Mouse (Mus musculus): ENCODE results near the gene Pard3. TPM values are rescaled to one million over a fixed set of nuclear protein-coding genes. Genes with fewer than 3 reads are reported as not detected.
A peak's percentile ranks its signal among the peaks of the same experiment; 100 is the strongest.

Pard3 gene
- polyA plus RNA-seq, 1 experiment from 2014 or later, result 30.9 TPM

- H3K9me3 ChIP-seq (ENCODE audit: control insufficient read depth, low read length), result no peaks in the 10 kb centered on the region
- H3K9ac ChIP-seq (ENCODE audit: low read depth, low read length), result no peak overlapping the region
- H3K27me3 ChIP-seq (ENCODE audit: control insufficient read depth, insufficient read depth, low read length), result no peaks in the 10 kb centered on the region
- ATAC-seq (ENCODE audit: low FRiP score) (no peak), DNase-seq (ENCODE audit: low spot score) (no peak)
- no peaks in the 10 kb centered on the region for H3K36me3 ChIP-seq (ENCODE audit: control insufficient read depth, insufficient read depth, low read length)
- no peak overlapping the region for H3K27ac ChIP-seq (ENCODE audit: low read depth, low read length)
- 78% methylated on average over 2 of the region's 2 CpGs for WGBS
- H3K4me1 ChIP-seq (replicated peaks; ENCODE audit: control insufficient read depth, insufficient read depth, low read length), result no peaks in the 10 kb centered on the region
- H3K4me3 ChIP-seq (ENCODE audit: low read depth, low read length), result no peak overlapping the region
- H3K4me2 ChIP-seq (replicated peaks; ENCODE audit: low read depth, low read length), result no peak overlapping the region
These were observed 519.7 kb downstream of the Pard3 start for GRCm38 (mm10) chr8:127583429-127583828.

DNA sequence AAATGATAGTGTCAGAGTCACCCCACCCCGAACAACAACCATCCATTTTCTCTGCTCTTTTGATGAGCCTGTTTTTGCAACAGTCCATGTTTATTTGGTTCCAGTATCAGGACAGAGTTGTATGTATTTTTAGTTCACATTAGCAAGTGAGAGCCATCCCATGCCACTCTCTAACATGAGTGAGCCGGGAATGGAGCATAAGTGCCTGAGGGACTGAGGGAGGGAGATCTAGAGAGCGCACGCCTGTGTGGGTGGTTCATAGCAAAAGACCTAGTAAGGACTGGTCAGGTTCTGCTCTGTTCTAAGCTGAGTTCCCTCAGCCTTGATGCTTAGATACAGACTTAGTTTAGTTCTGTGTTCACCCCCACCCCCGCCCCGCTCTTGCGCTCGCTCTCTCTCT is 521.9 kb downstream of the Pard3 start:
- no peak for ATAC-seq (ENCODE audit: low FRiP score)
- H3K4me1 ChIP-seq (replicated peaks; ENCODE audit: control insufficient read depth, insufficient read depth, low read length), result no peaks in the 10 kb centered on the region
- DNase-seq (ENCODE audit: low spot score), result no peak
- H3K9me3 ChIP-seq (ENCODE audit: control insufficient read depth, low read length), result no peaks in the 10 kb centered on the region
- no peak overlapping the region for H3K4me2 ChIP-seq (replicated peaks; ENCODE audit: low read depth, low read length)
- no peak overlapping the region for H3K9ac ChIP-seq (ENCODE audit: low read depth, low read length)
- no peak overlapping the region for H3K27ac ChIP-seq (ENCODE audit: low read depth, low read length)
- 89% methylated on average over 8 of the region's 8 CpGs for WGBS
- no peaks in the 10 kb centered on the region for H3K36me3 ChIP-seq (ENCODE audit: control insufficient read depth, insufficient read depth, low read length)
- H3K27me3 ChIP-seq (ENCODE audit: control insufficient read depth, insufficient read depth, low read length), result no peaks in the 10 kb centered on the region
- H3K4me3 ChIP-seq (ENCODE audit: low read depth, low read length), result no peak overlapping the region

GRCm38 (mm10) chr8:127586681-127587080 is 523.0 kb downstream of the Pard3 start:
- WGBS, result 67% methylated on average over 5 of the region's 5 CpGs
- no peaks in the 10 kb centered on the region for H3K4me1 ChIP-seq (replicated peaks; ENCODE audit: control insufficient read depth, insufficient read depth, low read length)
- no peak overlapping the region for H3K4me3 ChIP-seq (ENCODE audit: low read depth, low read length)
- ATAC-seq (ENCODE audit: low FRiP score) (no peak), DNase-seq (ENCODE audit: low spot score) (no peak)
- no peak overlapping the region for H3K4me2 ChIP-seq (replicated peaks; ENCODE audit: low read depth, low read length)
- H3K36me3 ChIP-seq (ENCODE audit: control insufficient read depth, insufficient read depth, low read length), result no peaks in the 10 kb centered on the region
- no peaks in the 10 kb centered on the region for H3K27me3 ChIP-seq (ENCODE audit: control insufficient read depth, insufficient read depth, low read length)
- H3K9ac ChIP-seq (ENCODE audit: low read depth, low read length), result no peak overlapping the region
- H3K9me3 ChIP-seq (ENCODE audit: control insufficient read depth, low read length), result no peaks in the 10 kb centered on the region
- no peak overlapping the region for H3K27ac ChIP-seq (ENCODE audit: low read depth, low read length)

GRCm38 (mm10) chr8:127588313-127588712 is 524.6 kb downstream of the Pard3 start:
- Histone ChIP-seq H3K4me3 (ENCODE audit: low read depth, low read length) (no peak overlapping the region), H3K9me3 (ENCODE audit: control insufficient read depth, low read length) (no peaks in the 10 kb centered on the region), H3K27ac (ENCODE audit: low read depth, low read length) (no peak overlapping the region), H3K27me3 (ENCODE audit: control insufficient read depth, insufficient read depth, low read length) (no peaks in the 10 kb centered on the region), H3K4me2 (replicated peaks; ENCODE audit: low read depth, low read length) (no peak overlapping the region), H3K36me3 (ENCODE audit: control insufficient read depth, insufficient read depth, low read length) (no peaks in the 10 kb centered on the region), H3K4me1 (replicated peaks; ENCODE audit: control insufficient read depth, insufficient read depth, low read length) (no peaks in the 10 kb centered on the region), H3K9ac (ENCODE audit: low read depth, low read length) (no peak overlapping the region)
- 70% methylated on average over 4 of the region's 4 CpGs for WGBS
- ATAC-seq (ENCODE audit: low FRiP score), result no peak
- peak; percentile 35 for DNase-seq (ENCODE audit: low spot score)

- H3K36me3 ChIP-seq (ENCODE audit: control insufficient read depth, insufficient read depth, low read length), result no peaks in the 10 kb centered on the region
These were observed 525.6 kb downstream of the Pard3 start for GRCm38 (mm10) chr8:127589291-127589690.

GRCm38 (mm10) chr8:127590674-127591186 is 527.0 kb downstream of the Pard3 start:
- Histone ChIP-seq H3K9me3 (ENCODE audit: control insufficient read depth, low read length) (no peaks in the 10 kb centered on the region), H3K27ac (ENCODE audit: low read depth, low read length) (no peak overlapping the region), H3K4me1 (replicated peaks; ENCODE audit: control insufficient read depth, insufficient read depth, low read length) (no peaks in the 10 kb centered on the region), H3K4me2 (replicated peaks; ENCODE audit: low read depth, low read length) (no peak overlapping the region), H3K27me3 (ENCODE audit: control insufficient read depth, insufficient read depth, low read length) (no peaks in the 10 kb centered on the region), H3K36me3 (ENCODE audit: control insufficient read depth, insufficient read depth, low read length) (no peaks in the 10 kb centered on the region), H3K9ac (ENCODE audit: low read depth, low read length) (no peak overlapping the region), H3K4me3 (ENCODE audit: low read depth, low read length) (no peak overlapping the region)
- DNase-seq (ENCODE audit: low spot score) (no peak), ATAC-seq (ENCODE audit: low FRiP score) (no peak)
- WGBS, result 88% methylated on average over 5 of the region's 5 CpGs

More at GRCm38 (mm10) chr8:127589291-127589690, 525.6 kb downstream of the Pard3 start:
- Histone ChIP-seq H3K4me2 (replicated peaks; ENCODE audit: low read depth, low read length) (no peak overlapping the region), H3K9ac (ENCODE audit: low read depth, low read length) (no peak overlapping the region), H3K4me3 (ENCODE audit: low read depth, low read length) (no peak overlapping the region), H3K4me1 (replicated peaks; ENCODE audit: control insufficient read depth, insufficient read depth, low read length) (no peaks in the 10 kb centered on the region), H3K27me3 (ENCODE audit: control insufficient read depth, insufficient read depth, low read length) (no peaks in the 10 kb centered on the region), H3K27ac (ENCODE audit: low read depth, low read length) (no peak overlapping the region), H3K9me3 (ENCODE audit: control insufficient read depth, low read length) (no peaks in the 10 kb centered on the region)
- DNase-seq (ENCODE audit: low spot score), result peak; percentile 51
- 55% methylated on average over 4 of the region's 4 CpGs for WGBS
- no peak for ATAC-seq (ENCODE audit: low FRiP score)

- DNase-seq (ENCODE audit: low spot score), result peak; percentile 6
- WGBS, result 77% methylated on average over 12 of the region's 12 CpGs
These were observed 529.2 kb downstream of the Pard3 start for GRCm38 (mm10) chr8:127592648-127593574.

DNA sequence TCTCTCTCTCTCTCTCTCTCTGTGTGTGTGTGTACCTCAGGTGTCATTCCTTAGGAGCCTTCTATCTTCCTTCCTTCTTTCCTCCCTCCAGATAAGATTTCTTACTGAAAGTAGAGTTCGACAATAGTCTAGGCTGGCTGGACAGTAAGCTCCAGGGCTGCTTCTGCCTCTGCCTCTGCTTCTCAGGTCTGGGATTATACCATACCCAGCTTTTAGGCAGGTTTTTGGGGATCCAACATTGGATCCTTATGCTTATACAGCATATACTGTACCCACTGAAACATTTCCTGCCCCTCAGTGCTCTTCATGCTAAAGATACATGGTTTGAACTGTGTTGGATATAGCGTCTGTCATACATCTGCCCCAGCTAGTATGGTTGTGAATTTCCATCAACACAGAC is 536.9 kb downstream of the Pard3 start:
- no peaks in the 10 kb centered on the region for H3K27me3 ChIP-seq (ENCODE audit: control insufficient read depth, insufficient read depth, low read length)
- no peak overlapping the region for H3K4me2 ChIP-seq (replicated peaks; ENCODE audit: low read depth, low read length)
- no peaks in the 10 kb centered on the region for H3K4me1 ChIP-seq (replicated peaks; ENCODE audit: control insufficient read depth, insufficient read depth, low read length)
- H3K4me3 ChIP-seq (ENCODE audit: low read depth, low read length), result no peak overlapping the region
- ATAC-seq (ENCODE audit: low FRiP score) (no peak), DNase-seq (ENCODE audit: low spot score) (no peak)
- no peak overlapping the region for H3K9ac ChIP-seq (ENCODE audit: low read depth, low read length)
- H3K9me3 ChIP-seq (ENCODE audit: control insufficient read depth, low read length), result no peaks in the 10 kb centered on the region
- 93% methylated on average over 2 of the region's 2 CpGs for WGBS
- H3K27ac ChIP-seq (ENCODE audit: low read depth, low read length), result no peak overlapping the region
- H3K36me3 ChIP-seq (ENCODE audit: control insufficient read depth, insufficient read depth, low read length), result no peaks in the 10 kb centered on the region

More at GRCm38 (mm10) chr8:127592648-127593574, 529.2 kb downstream of the Pard3 start:
- H3K9me3 ChIP-seq (ENCODE audit: control insufficient read depth, low read length), result no peaks in the 10 kb centered on the region
- H3K36me3 ChIP-seq (ENCODE audit: control insufficient read depth, insufficient read depth, low read length), result no peaks in the 10 kb centered on the region
- H3K27me3 ChIP-seq (ENCODE audit: control insufficient read depth, insufficient read depth, low read length), result no peaks in the 10 kb centered on the region
- no peak overlapping the region for H3K9ac ChIP-seq (ENCODE audit: low read depth, low read length)
- ATAC-seq (ENCODE audit: low FRiP score), result no peak
- no peaks in the 10 kb centered on the region for H3K4me1 ChIP-seq (replicated peaks; ENCODE audit: control insufficient read depth, insufficient read depth, low read length)
- H3K27ac ChIP-seq (ENCODE audit: low read depth, low read length), result no peak overlapping the region
- H3K4me3 ChIP-seq (ENCODE audit: low read depth, low read length), result no peak overlapping the region
- no peak overlapping the region for H3K4me2 ChIP-seq (replicated peaks; ENCODE audit: low read depth, low read length)

DNA sequence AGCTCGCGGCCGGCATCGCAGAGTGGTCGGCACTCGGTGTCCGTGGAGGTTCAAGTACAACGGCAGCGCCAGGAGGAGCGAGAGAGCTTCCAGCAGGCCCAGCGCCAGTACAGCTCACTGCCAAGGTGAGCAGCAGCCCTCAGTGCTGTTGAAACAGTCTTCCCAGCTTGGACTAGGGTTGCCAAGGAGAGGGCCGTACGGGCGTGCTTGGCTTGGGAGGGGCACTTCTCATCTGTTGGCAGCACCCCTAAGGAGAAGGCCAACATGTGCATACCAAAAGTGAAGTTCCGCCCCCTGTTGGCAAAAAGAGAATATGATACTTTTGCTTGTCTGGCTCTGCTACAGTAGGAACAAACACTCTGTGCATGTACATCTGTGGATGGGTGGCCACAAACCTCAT is 539.4 kb downstream of the Pard3 start:
- no peak overlapping the region for H3K9ac ChIP-seq (ENCODE audit: low read depth, low read length)
- no peak overlapping the region for H3K27ac ChIP-seq (ENCODE audit: low read depth, low read length)
- DNase-seq (ENCODE audit: low spot score) (no peak), ATAC-seq (ENCODE audit: low FRiP score) (no peak)
- no peaks in the 10 kb centered on the region for H3K27me3 ChIP-seq (ENCODE audit: control insufficient read depth, insufficient read depth, low read length)
- no peak overlapping the region for H3K4me3 ChIP-seq (ENCODE audit: low read depth, low read length)
- WGBS, result 93% methylated on average over 15 of the region's 15 CpGs
- H3K9me3 ChIP-seq (ENCODE audit: control insufficient read depth, low read length), result no peaks in the 10 kb centered on the region
- no peaks in the 10 kb centered on the region for H3K4me1 ChIP-seq (replicated peaks; ENCODE audit: control insufficient read depth, insufficient read depth, low read length)
- H3K36me3 ChIP-seq (ENCODE audit: control insufficient read depth, insufficient read depth, low read length), result no peaks in the 10 kb centered on the region
- no peak overlapping the region for H3K4me2 ChIP-seq (replicated peaks; ENCODE audit: low read depth, low read length)
